Mouse (Mus musculus) midbrain, embryonic 14.5 days (tissue): ENCODE results near the gene Chrm3. TPM values are rescaled to one million over a fixed set of nuclear protein-coding genes. Genes with fewer than 3 reads are reported as not detected.
"Not testable (repeated sequence)": the region's sequence is repeated elsewhere in the genome, so short reads cannot be mapped to it uniquely, and the experiment has no call there.

ENCODE experiments used
- ATAC-seq: fragments of 200-750 bp; cut with Nextera tagmentation; 2 replicates; pipeline ENCODE4 v1.8.0; 2017; ENCODE audit warnings: moderate number of reproducible peaks, moderate library complexity; ENCODE audit not compliant: low FRiP score, low TSS enrichment
- DNase-seq: peaks from one replicate; pipeline ENCODE4 v3.0.0-alpha.2; 2015
- H3K27ac ChIP-seq: fragments of 300-500 bp; sonication (generic); replicated peaks from 2 replicates; pipeline ENCODE4 v1.5.1; 2014; ENCODE audit warnings: mild to moderate bottlenecking, low read depth, low read length, moderate library complexity
- H3K27me3 ChIP-seq: fragments of 300-500 bp; sonication (generic); 2 replicates; pipeline ENCODE4 v1.6.1; 2014; ENCODE audit warnings: low read length, control low read depth, mixed read lengths; ENCODE audit not compliant: control insufficient read depth, insufficient read depth
- H3K36me3 ChIP-seq: fragments of 300-500 bp; sonication (generic); 2 replicates; pipeline ENCODE4 v1.6.1; 2014; ENCODE audit warnings: low read length, control low read depth; ENCODE audit not compliant: control insufficient read depth, insufficient read depth
- H3K4me1 ChIP-seq: fragments of 300-500 bp; sonication (generic); 2 replicates; pipeline ENCODE4 v1.6.1; 2014; ENCODE audit warnings: mild to moderate bottlenecking, antibody characterized with exemption, low read length, control low read depth; ENCODE audit not compliant: control insufficient read depth, insufficient read depth
- H3K4me2 ChIP-seq: fragments of 300-500 bp; sonication (generic); 2 replicates; pipeline ENCODE4 v1.6.1; 2014; ENCODE audit warnings: mild to moderate bottlenecking, low read length, moderate library complexity
- H3K4me3 ChIP-seq: fragments of 300-500 bp; sonication (generic); replicated peaks from 2 replicates; pipeline ENCODE4 v1.5.1; 2014; ENCODE audit warnings: low read depth, low read length
- H3K9ac ChIP-seq: fragments of 300-500 bp; sonication (generic); replicated peaks from 2 replicates; pipeline ENCODE4 v1.6.1; 2014; ENCODE audit warnings: mild to moderate bottlenecking, low read length, moderate library complexity
- H3K9me3 ChIP-seq: fragments of 300-500 bp; sonication (generic); 2 replicates; pipeline ENCODE4 v1.6.1; 2016; ENCODE audit warnings: low read length, control low read depth, mixed read lengths; ENCODE audit not compliant: control insufficient read depth
- WGBS: fragments of 180-500 bp; shearing (Covaris S2); extraction: QIAGEN DNeasy Blood & Tissue Kit; methylation state at CpG from one replicate; pipeline ENCODE4 v1.1.7; 2014; 5-methylcytosine and 5-hydroxymethylcytosine counted together
- polyA plus RNA-seq: library from polyadenylated mRNA; unstranded; fragments of >200 nt; fragmentation: Nextera tagmentation; extraction: Ambion mirVana; gene quantifications from 2 replicates; pipeline ENCODE4 v1.2.1, GENCODE M21; 2014

Chrm3 gene
- 2.7 and 4.2 TPM in 2 replicates for polyA plus RNA-seq

GRCm38 (mm10) chr13:10360777-10361176, at the start of gene Chrm3:
Gene Chrm3 (minus strand): TSS chr13:10360847.
- DNase-seq = peak; percentile 86
- H3K9ac ChIP-seq = peak within 1 kb of the TSS; percentile 69
- H3K36me3 ChIP-seq = no peaks in the 10 kb centered on the region
- 0 out of 2 replicates have a peak, but pooled peaks cover 5% of the 10 kb centered on the region for H3K4me1 ChIP-seq
- peaks cover 20% of the 10 kb centered on the region; the same call in 1 of the 2 replicates for H3K27me3 ChIP-seq
- WGBS = 2% methylated on average over 18 of the region's 18 CpGs
- no peaks in the 10 kb centered on the region for H3K9me3 ChIP-seq
- peak within 1 kb of the TSS; percentile 97 for H3K4me2 ChIP-seq
- peak within 1 kb of the TSS; percentile 66 for H3K4me3 ChIP-seq
- H3K27ac ChIP-seq = peak within 1 kb of the TSS; percentile 32; the same call in 1 of the 2 replicates
- peak; percentile 89 for ATAC-seq

- no peak overlapping the region for H3K27ac ChIP-seq
- no peak overlapping the region for H3K4me3 ChIP-seq
- DNase-seq = no peak
- no peaks in the 10 kb centered on the region for H3K9me3 ChIP-seq
- H3K4me1 ChIP-seq = no peaks in the 10 kb centered on the region
- H3K27me3 ChIP-seq = no peaks in the 10 kb centered on the region
- no peak overlapping the region for H3K4me2 ChIP-seq
- no peaks in the 10 kb centered on the region for H3K36me3 ChIP-seq
- no peak for ATAC-seq
- 97% methylated on average over 2 of the region's 2 CpGs for WGBS
- no peak overlapping the region for H3K9ac ChIP-seq
Measured at GRCm38 (mm10) chr13:10394364-10394763, 33.7 kb upstream of the Chrm3 start.

GRCm38 (mm10) chr13:10375487-10375886, 14.8 kb upstream of the Chrm3 start:
- not testable (repeated sequence) for H3K9ac ChIP-seq, DNase-seq, H3K27me3 ChIP-seq, H3K27ac ChIP-seq, H3K36me3 ChIP-seq, H3K4me1 ChIP-seq, H3K4me2 ChIP-seq, H3K4me3 ChIP-seq, ATAC-seq, H3K9me3 ChIP-seq

GRCm38 (mm10) chr13:10360199-10360694, 400 bp downstream of the Chrm3 start:
- Histone ChIP-seq H3K36me3 (no peaks in the 10 kb centered on the region), H3K4me1 (0 out of 2 replicates have a peak, but pooled peaks cover 5% of the 10 kb centered on the region), H3K4me3 (peak overlapping the region; percentile 66), H3K9ac (peak overlapping the region; percentile 69), H3K4me2 (peak overlapping the region; percentile 97), H3K27ac (peak overlapping the region; percentile 32; the same call in 1 of the 2 replicates), H3K27me3 (peaks cover 20% of the 10 kb centered on the region; the same call in 1 of the 2 replicates), H3K9me3 (no peaks in the 10 kb centered on the region)
- WGBS = 1% methylated on average over 60 of the region's 60 CpGs
- ATAC-seq (peak; percentile 62), DNase-seq (peak; percentile 70)

GRCm38 (mm10) chr13:10359516-10360198, 990 bp downstream of the Chrm3 start:
- peak; percentile 48 for DNase-seq
- ATAC-seq = no peak
- Histone ChIP-seq H3K36me3 (no peaks in the 10 kb centered on the region), H3K4me3 (peak overlapping the region; percentile 66), H3K9ac (peak overlapping the region; percentile 69), H3K4me2 (peak overlapping the region; percentile 97), H3K9me3 (no peaks in the 10 kb centered on the region), H3K4me1 (0 out of 2 replicates have a peak, but pooled peaks cover 5% of the 10 kb centered on the region), H3K27me3 (peaks cover 20% of the 10 kb centered on the region; the same call in 1 of the 2 replicates), H3K27ac (0 out of 2 replicates have a peak overlapping the region, but pooled peaks have one; percentile 32)
- 2% methylated on average over 26 of the region's 26 CpGs for WGBS

- ATAC-seq = no peak
- Histone ChIP-seq H3K4me1 (0 out of 2 replicates have a peak, but pooled peaks cover 5% of the 10 kb centered on the region), H3K4me3 (no peak overlapping the region), H3K9ac (no peak overlapping the region), H3K27me3 (peaks cover 17% of the 10 kb centered on the region; the same call in 1 of the 2 replicates), H3K9me3 (no peaks in the 10 kb centered on the region), H3K36me3 (no peaks in the 10 kb centered on the region), H3K27ac (no peak overlapping the region), H3K4me2 (no peak overlapping the region)
- WGBS = 91% methylated on average over 5 of the region's 5 CpGs
- DNase-seq = no peak
Measured at GRCm38 (mm10) chr13:10355796-10356195, 4.9 kb downstream of the Chrm3 start.

GRCm38 (mm10) chr13:10354885-10355575, 5.6 kb downstream of the Chrm3 start:
- no peak overlapping the region for H3K9ac ChIP-seq
- no peak overlapping the region for H3K27ac ChIP-seq
- no peak for DNase-seq
- 0 out of 2 replicates have a peak, but pooled peaks cover 5% of the 10 kb centered on the region for H3K4me1 ChIP-seq
- H3K9me3 ChIP-seq = no peaks in the 10 kb centered on the region
- H3K4me3 ChIP-seq = no peak overlapping the region
- ATAC-seq = no peak
- WGBS = 80% methylated on average over 2 of the region's 2 CpGs
- no peaks in the 10 kb centered on the region for H3K36me3 ChIP-seq
- H3K27me3 ChIP-seq = peaks cover 14% of the 10 kb centered on the region; the same call in 1 of the 2 replicates
- H3K4me2 ChIP-seq = no peak overlapping the region

- Histone ChIP-seq H3K4me2 (no peak overlapping the region), H3K9ac (no peak overlapping the region), H3K36me3 (no peaks in the 10 kb centered on the region), H3K4me3 (no peak overlapping the region), H3K27ac (no peak overlapping the region), H3K27me3 (no peaks in the 10 kb centered on the region), H3K9me3 (no peaks in the 10 kb centered on the region), H3K4me1 (no peaks in the 10 kb centered on the region)
- ATAC-seq = no peak
- 55% methylated on average over 1 of the region's 1 CpGs for WGBS
- no peak for DNase-seq
Measured at GRCm38 (mm10) chr13:10352141-10352540, 8.5 kb downstream of the Chrm3 start.
